Mouse (Mus musculus) frontal cortex, adult 2 months (tissue): ENCODE measurements around the gene Cmss1. TPM values are rescaled to one million over a fixed set of nuclear protein-coding genes. Genes with fewer than 3 reads are reported as not detected.

Experiments
- DNase-seq, 2 experiments: peaks; one replicate each; pipeline ENCODE4 v3.0.0; 2022; ENCODE audit warnings: low spot score in 1 of 2; ENCODE audit errors: extremely low spot score in 1 of 2
- polyA plus RNA-seq: library from polyadenylated mRNA; depleted of rRNA; stranded (reverse); fragments of >200 nt; gene quantifications from 2 replicates; pipeline ENCODE4 v1.2.3, GENCODE M21; 2012

Gene Cmss1
- polyA plus RNA-seq, 1 experiment: 9.5 TPM

GRCm38 (mm10) chr16:57315026-57315425 is 291.6 kb downstream of the Cmss1 start:
- no peak for DNase-seq

- no peak for DNase-seq
Measured at GRCm38 (mm10) chr16:57314236-57314635, 292.4 kb downstream of the Cmss1 start.

GRCm38 (mm10) chr16:57313487-57313886 is 293.2 kb downstream of the Cmss1 start:
- DNase-seq: no peak

GRCm38 (mm10) chr16:57312130-57312529 is 294.5 kb downstream of the Cmss1 start:
- DNase-seq: no peak

- DNase-seq: no peak
Measured at GRCm38 (mm10) chr16:57305463-57305862, 301.2 kb downstream of the Cmss1 start.

GRCm38 (mm10) chr16:57303716-57304115 is 302.9 kb downstream of the Cmss1 start:
- DNase-seq: no peak

GRCm38 (mm10) chr16:57302792-57303698 is 303.6 kb downstream of the Cmss1 start:
- no peak for DNase-seq

GRCm38 (mm10) chr16:57301512-57302115 is 305.1 kb downstream of the Cmss1 start:
- no peak for DNase-seq

GRCm38 (mm10) chr16:57295216-57295934 is 311.3 kb downstream of the Cmss1 start:
- DNase-seq: no peak

- no peak for DNase-seq
Measured at GRCm38 (mm10) chr16:57292765-57293164, 313.9 kb downstream of the Cmss1 start, which contains the start of gene Tmem30c. Gene Tmem30c, minus strand, starts transcription at chr16:57292865.

GRCm38 (mm10) chr16:57292296-57292695 is 314.4 kb downstream of the Cmss1 start:
- DNase-seq: no peak

- DNase-seq: no peak
Measured at GRCm38 (mm10) chr16:57291696-57292095, 315.0 kb downstream of the Cmss1 start.

- no peak for DNase-seq
Measured at GRCm38 (mm10) chr16:57281417-57281816, 325.2 kb downstream of the Cmss1 start.

GRCm38 (mm10) chr16:57280221-57281217 is 326.1 kb downstream of the Cmss1 start:
- DNase-seq: peak in 1 of 2 experiments; percentile 11

GRCm38 (mm10) chr16:57278976-57279626 is 327.6 kb downstream of the Cmss1 start:
- DNase-seq: no peak

GRCm38 (mm10) chr16:57269751-57270150 is 336.9 kb downstream of the Cmss1 start:
- DNase-seq: no peak

- peak; percentile 53 to 81 for DNase-seq
Measured at GRCm38 (mm10) chr16:57268058-57268841, 338.4 kb downstream of the Cmss1 start.

- no peak for DNase-seq
Measured at GRCm38 (mm10) chr16:57267068-57267467, 339.6 kb downstream of the Cmss1 start.

GRCm38 (mm10) chr16:57260152-57260551 is 346.5 kb downstream of the Cmss1 start:
- DNase-seq: no peak
